Mouse (Mus musculus): Measurements from ENCODE around the gene St13.

DNA sequence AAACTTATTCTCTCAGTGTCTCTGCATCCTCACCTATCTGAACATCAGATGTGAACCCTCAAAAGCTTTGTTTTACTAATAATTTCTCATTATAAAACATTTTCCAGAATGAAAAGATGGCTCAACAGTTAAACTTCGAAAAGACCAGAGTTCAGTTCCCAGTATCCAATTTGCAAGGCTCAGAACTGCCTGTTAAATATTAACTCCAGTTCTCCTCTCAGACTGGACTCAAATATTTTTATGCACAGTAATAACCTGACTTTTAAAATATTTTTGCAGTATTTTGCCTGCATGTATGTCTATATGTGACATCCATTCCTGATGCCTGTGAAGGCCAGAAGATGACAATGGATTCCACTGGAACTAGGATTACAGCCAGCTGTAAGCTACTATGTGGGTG lies 31.3 kb downstream of the St13 start:
- no peak for TF ChIP-seq CTCF (conservative IDR thresholded peaks at IDR 0.05 in 1 of 2, IDR thresholded peaks at IDR 0.05 in 1 of 2; ENCODE audit: low read depth in 2 of 2, low read length in 2 of 2)
- TF ChIP-seq ZC3H11A (IDR thresholded peaks at IDR 0.05; ENCODE audit: low read depth, low read length): no peak
- no peak for TF ChIP-seq BHLHE40 (IDR thresholded peaks at IDR 0.05; ENCODE audit: low read depth, low read length)
- TF ChIP-seq POLR2A (IDR thresholded peaks at IDR 0.05; ENCODE audit: low read depth, low read length): no peak
- no peak for TF ChIP-seq CHD2 (IDR thresholded peaks at IDR 0.05; ENCODE audit: low read length)
- no peak for TF ChIP-seq ZNF384 (IDR thresholded peaks at IDR 0.05; ENCODE audit: low read depth, low read length)
- TF ChIP-seq CHD1 (IDR thresholded peaks at IDR 0.05; ENCODE audit: low read depth, low read length): no peak
- TF ChIP-seq NRF1 (IDR thresholded peaks at IDR 0.05; ENCODE audit: low read depth, low read length): no peak
- TF ChIP-seq MAX (IDR thresholded peaks at IDR 0.05; ENCODE audit: low read length): no peak

All from CH12.LX (cell line).